Mouse (Mus musculus) layer of hippocampus, postnatal 25 days (tissue): ENCODE measurements around the gene R3hdm4. TPM values are rescaled to one million over a fixed set of nuclear protein-coding genes. Genes with fewer than 3 reads are reported as not detected.

Source experiments
- DNase-seq, 2 experiments: peaks; one replicate each; pipeline ENCODE4 v3.0.0; 2022; ENCODE audit warnings: mixed read lengths in 2 of 2, low spot score in 1 of 2; ENCODE audit errors: extremely low spot score in 1 of 2
- microRNA-seq, 2 experiments: library from miRNA; unstranded; fragments of <30 nt; microRNA quantifications; one replicate each; pipeline ENCODE4 v1.2.0; 2021
- total RNA-seq, 2 experiments: library from RNA; stranded (reverse); gene quantifications; 2 replicates each; pipeline ENCODE4 v1.2.3; 2021

Gene R3hdm4
- total RNA-seq, 2 experiments from 2014 or later = 428 to 450 TPM

- DNase-seq = no peak
Measured at GRCm38 (mm10) chr10:79874290-79874862, 46.6 kb downstream of the R3hdm4 start, which contains the start of the genes Prtn3 and Plppr3. Gene Prtn3 (plus strand): TSS chr10:79874476. Gene Plppr3 (minus strand): TSS chr10:79874634.

GRCm38 (mm10) chr10:79873715-79874289 is 47.2 kb downstream of the R3hdm4 start:
- DNase-seq = no peak

DNA sequence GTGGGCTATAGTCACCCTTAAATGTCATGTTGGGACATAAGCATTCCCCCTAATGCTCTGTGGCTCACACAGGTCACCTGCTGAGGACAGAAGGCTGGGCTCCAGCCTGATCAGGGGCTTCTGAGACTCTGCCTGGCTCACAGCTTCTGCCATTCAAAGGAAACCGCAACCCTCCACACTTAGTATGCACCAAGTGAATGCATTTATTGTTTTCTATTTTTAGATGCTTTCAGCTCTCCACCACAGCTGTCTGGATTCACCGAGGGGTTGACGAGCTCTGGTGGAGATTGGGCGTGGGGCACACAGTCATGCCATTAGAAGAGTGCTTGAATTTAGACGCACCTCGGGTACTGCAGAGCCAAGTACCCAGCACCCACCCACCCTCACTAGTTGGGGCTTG is 47.7 kb downstream of the R3hdm4 start:
- no peak for DNase-seq

DNA sequence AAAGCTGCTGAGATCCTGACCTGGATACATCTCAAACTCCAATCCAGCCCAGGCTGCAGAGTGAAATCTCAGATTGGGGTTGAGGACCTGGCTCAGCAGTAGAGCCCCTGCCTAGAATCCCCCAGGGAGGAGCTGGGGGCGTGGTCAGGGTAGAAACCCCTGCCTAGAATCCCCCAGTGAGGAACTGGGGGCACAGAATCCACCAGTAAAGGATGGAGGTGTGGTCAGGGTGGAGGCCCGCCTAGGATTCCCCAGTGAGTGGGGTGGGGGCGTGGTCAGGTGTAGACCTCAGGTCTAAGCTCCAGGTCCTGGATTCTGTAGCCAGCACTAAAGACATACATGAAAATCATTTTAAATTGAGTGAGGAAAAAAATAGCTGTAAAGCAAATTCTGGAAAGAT is 48.1 kb downstream of the R3hdm4 start:
- no peak for DNase-seq

GRCm38 (mm10) chr10:79871845-79872244 is 49.2 kb downstream of the R3hdm4 start:
- DNase-seq = no peak

DNA sequence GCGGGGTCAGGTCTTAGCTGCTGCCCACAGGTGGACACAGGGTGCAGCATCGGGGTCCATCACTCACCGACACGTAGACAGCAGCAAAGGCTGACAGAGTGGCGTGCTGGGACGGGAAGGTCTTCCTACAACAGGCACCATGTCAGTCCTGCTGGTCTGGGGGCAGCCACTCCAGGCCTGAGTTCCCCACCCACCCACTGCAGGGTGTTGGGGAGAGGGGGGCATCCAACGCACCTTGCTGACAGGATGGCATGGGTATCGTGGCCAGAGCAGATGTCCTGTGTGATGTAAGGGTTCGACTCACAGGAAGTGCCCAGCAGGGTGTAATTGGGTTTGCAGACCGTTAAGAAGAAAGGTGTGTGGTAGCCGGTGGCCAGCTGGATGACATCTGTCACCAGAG is 54.4 kb downstream of the R3hdm4 start:
- DNase-seq = no peak

GRCm38 (mm10) chr10:79865801-79866295 is 55.2 kb downstream of the R3hdm4 start:
- DNase-seq = no peak

GRCm38 (mm10) chr10:79865189-79865601 is 55.8 kb downstream of the R3hdm4 start:
- no peak for DNase-seq

GRCm38 (mm10) chr10:79864351-79865188 is 56.4 kb downstream of the R3hdm4 start:
- DNase-seq = no peak

DNA sequence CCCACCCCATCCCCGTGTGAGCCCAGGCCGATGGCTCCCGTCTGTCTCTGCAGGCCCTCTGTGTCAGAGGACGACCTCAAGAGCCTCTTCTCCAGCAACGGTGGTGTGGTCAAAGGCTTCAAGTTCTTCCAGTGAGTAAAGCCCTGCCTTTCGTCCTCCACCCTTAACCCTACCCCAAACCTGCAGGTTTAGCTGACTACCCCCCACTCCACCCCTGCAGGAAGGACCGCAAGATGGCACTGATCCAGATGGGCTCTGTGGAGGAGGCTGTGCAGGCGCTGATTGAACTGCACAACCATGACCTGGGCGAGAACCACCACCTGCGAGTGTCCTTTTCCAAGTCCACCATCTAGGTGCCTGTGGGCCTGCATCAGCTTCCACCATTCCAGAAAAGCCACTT is 58.1 kb downstream of the R3hdm4 start:
- no peak for DNase-seq

- DNase-seq = no peak
Measured at GRCm38 (mm10) chr10:79862049-79862788, 58.8 kb downstream of the R3hdm4 start.

- DNase-seq = no peak
Measured at GRCm38 (mm10) chr10:79861230-79862048, 59.6 kb downstream of the R3hdm4 start.

DNA sequence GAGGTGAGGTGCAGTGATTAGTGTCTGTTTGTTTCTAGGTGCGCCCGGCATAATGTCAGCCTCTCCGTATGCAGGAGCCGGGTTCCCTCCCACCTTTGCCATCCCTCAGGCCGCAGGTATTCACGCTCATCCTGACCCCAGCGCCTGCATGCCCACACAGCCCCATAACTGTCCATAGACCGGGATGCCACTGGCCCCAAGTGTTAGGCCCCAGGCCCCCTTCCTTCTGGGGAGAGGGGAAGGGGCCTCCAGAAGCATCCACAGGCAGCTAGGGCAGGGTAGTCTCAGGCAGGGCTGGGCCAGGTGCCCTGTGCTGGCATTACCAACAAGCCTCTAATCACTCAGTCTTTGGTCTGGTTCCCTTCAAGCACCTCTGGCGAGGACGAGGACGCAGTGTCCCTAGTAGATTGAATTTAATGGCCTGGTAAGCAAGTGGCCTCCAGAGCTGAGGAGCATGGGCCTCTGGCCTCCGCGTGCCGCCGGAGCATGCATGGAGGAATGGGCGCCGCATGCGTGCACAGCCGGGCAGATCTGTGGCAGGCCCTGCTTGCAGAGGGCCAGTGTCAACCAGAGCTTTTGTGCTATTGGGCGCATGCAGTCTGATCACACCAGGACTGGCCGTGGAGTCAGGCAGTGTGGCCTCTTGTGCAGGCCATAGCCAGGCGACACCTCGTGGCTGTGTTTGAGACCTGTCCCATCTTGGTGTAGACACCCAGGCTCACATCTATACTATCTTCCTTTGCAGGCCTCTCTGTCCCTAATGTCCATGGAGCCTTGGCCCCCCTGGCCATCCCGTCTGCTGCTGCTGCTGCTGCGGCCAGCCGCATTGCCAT is 60.7 kb downstream of the R3hdm4 start:
- no peak for DNase-seq

Small RNAs within 50 kb of the gene (microRNA-seq; reads per million reads assigned to microRNA genes)
- 0 to 0.55 reads per million in 2 experiments for gene Mir6910

Other genes with a start within 250 kb of the R3hdm4 start
- gene Cdc34, start 239.0 kb downstream of the R3hdm4 start, total RNA-seq = 10 to 100 TPM; 67.1 to 77.7 TPM
- gene Gzmm, start 232.2 kb downstream of the R3hdm4 start, total RNA-seq = 1 to 10 TPM; 2.4 to 3.1 TPM
- 100 to 1,000 TPM; 610 to 665 TPM for gene Bsg, start 216.7 kb downstream of the R3hdm4 start, total RNA-seq
- gene Hcn2, start 204.6 kb downstream of the R3hdm4 start, total RNA-seq = 100 to 1,000 TPM; 108 to 110 TPM
- gene Polrmt, start 174.6 kb downstream of the R3hdm4 start, total RNA-seq = 10 to 100 TPM; 39.2 to 44.6 TPM
- gene Fgf22, start 166.1 kb downstream of the R3hdm4 start, total RNA-seq = 1 to 10 TPM; 1.0 to 1.5 TPM
- gene Rnf126, start 154.3 kb downstream of the R3hdm4 start, total RNA-seq = 10 to 100 TPM; 82.7 to 92.9 TPM
- 1 to 10 TPM; 1.2 to 2.1 TPM for gene Fstl3, start 143.9 kb downstream of the R3hdm4 start, total RNA-seq
- gene Prss57, start 130.2 kb downstream of the R3hdm4 start, total RNA-seq = under 1 TPM; 0.30 to 0.33 TPM
- 100 to 1,000 TPM; 307 to 325 TPM for gene Palm, start 127.6 kb downstream of the R3hdm4 start, total RNA-seq
- gene Misp, start 100.2 kb downstream of the R3hdm4 start, total RNA-seq = under 1 TPM; 0.66 to 0.89 TPM
- gene Ptbp1, start 66.8 kb downstream of the R3hdm4 start, total RNA-seq = 10 to 100 TPM; 44.0 to 66.0 TPM
- 1 to 10 TPM; 1.1 to 1.4 TPM for gene Prtn3, start 46.7 kb downstream of the R3hdm4 start, total RNA-seq
- gene Plppr3, start 46.6 kb downstream of the R3hdm4 start, total RNA-seq = 10 to 100 TPM; 32.4 to 34.4 TPM
- not detected for gene Elane, start 35.0 kb downstream of the R3hdm4 start, total RNA-seq
- not detected for gene Cfd, start 30.4 kb downstream of the R3hdm4 start, total RNA-seq
- gene Med16, start 12.3 kb downstream of the R3hdm4 start, total RNA-seq = 10 to 100 TPM; 55.5 to 56.2 TPM
- gene Gm26602, start 10.4 kb downstream of the R3hdm4 start, total RNA-seq = not detected
- gene Kiss1r, start 4.2 kb downstream of the R3hdm4 start, total RNA-seq = 1 to 10 TPM; 6.6 to 6.7 TPM
- 1 to 10 TPM; 4.6 to 6.9 TPM for gene Arid3a, start 5.8 kb upstream of the R3hdm4 start, total RNA-seq
- 10 to 100 TPM; 42.9 to 45.8 TPM for gene Wdr18, start 38.9 kb upstream of the R3hdm4 start, total RNA-seq
- gene Grin3b, start 49.5 kb upstream of the R3hdm4 start, total RNA-seq = under 1 TPM; 0.12 to 0.15 TPM
- gene Tmem259, start 63.1 kb upstream of the R3hdm4 start, total RNA-seq = 100 to 1,000 TPM; 125 to 131 TPM
- 1 to 10 TPM; 5.8 to 6.0 TPM for gene Cnn2, start 67.4 kb upstream of the R3hdm4 start, total RNA-seq
- gene Abca7, start 75.3 kb upstream of the R3hdm4 start, total RNA-seq = 10 to 100 TPM in 1 of 2 experiments, 1 to 10 TPM in 1; 9.6 to 10.2 TPM
- gene Arhgap45, start 95.4 kb upstream of the R3hdm4 start, total RNA-seq = 1 to 10 TPM; 3.3 to 4.3 TPM
- gene Polr2e, start 118.6 kb upstream of the R3hdm4 start, total RNA-seq = 10 to 100 TPM; 86.6 to 91.0 TPM
- gene Gpx4, start 126.0 kb upstream of the R3hdm4 start, total RNA-seq = 100 to 1,000 TPM; 486 to 515 TPM
- 10 to 100 TPM; 14.5 to 22.0 TPM for gene Sbno2, start 184.4 kb upstream of the R3hdm4 start, total RNA-seq
- 10 to 100 TPM; 89.1 to 94.3 TPM for gene Stk11, start 194.6 kb upstream of the R3hdm4 start, total RNA-seq
- 100 to 1,000 TPM; 338 to 391 TPM for gene Atp5d, start 217.4 kb upstream of the R3hdm4 start, total RNA-seq
- 100 to 1,000 TPM; 399 to 401 TPM for gene Cbarp, start 219.6 kb upstream of the R3hdm4 start, total RNA-seq
- gene Midn, start 227.1 kb upstream of the R3hdm4 start, total RNA-seq = 10 to 100 TPM; 61.4 to 82.4 TPM
- gene Cirbp, start 244.8 kb upstream of the R3hdm4 start, total RNA-seq = 10 to 100 TPM; 69.5 to 97.5 TPM